Mouse (Mus musculus): ENCODE data around the gene Hexa. TPM values are rescaled to one million over a fixed set of nuclear protein-coding genes. Genes with fewer than 3 reads are reported as not detected.

Hexa gene
- 36.1 and 49.6 TPM in 2 replicates for polyA plus RNA-seq (2015; fragmentation: Nextera tagmentation; extraction: Ambion mirVana)

DNA sequence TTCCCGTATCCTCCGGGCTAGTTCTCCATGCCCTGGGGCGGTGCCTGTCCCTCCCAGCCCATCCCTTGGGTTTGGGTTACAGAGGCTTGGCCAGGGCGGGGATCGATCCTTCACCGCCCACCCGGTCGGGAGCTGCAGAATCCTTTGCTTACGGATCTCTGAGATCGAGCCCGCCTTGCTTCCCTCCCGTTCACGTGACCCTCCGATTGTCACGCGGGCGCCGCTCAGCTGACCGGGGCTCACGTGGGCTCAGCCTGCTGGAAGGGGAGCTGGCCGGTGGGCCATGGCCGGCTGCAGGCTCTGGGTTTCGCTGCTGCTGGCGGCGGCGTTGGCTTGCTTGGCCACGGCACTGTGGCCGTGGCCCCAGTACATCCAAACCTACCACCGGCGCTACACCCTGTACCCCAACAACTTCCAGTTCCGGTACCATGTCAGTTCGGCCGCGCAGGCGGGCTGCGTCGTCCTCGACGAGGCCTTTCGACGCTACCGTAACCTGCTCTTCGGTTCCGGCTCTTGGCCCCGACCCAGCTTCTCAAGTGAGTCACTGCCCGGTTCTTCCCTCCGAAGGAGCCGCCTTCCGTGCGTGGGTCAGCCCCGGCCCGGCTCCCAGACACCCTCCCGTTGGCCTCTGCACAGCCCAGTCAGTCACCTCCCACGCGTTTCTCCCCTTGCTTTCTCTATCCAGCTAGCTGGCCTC lies at the start of gene Hexa, which contains the start of gene Tmem202:
Gene Hexa (plus strand): TSS at position 100 of the 697 bp plus-strand sequence.
Gene Tmem202 (minus strand): TSS at position 407 of the 697 bp plus-strand sequence.

DNA sequence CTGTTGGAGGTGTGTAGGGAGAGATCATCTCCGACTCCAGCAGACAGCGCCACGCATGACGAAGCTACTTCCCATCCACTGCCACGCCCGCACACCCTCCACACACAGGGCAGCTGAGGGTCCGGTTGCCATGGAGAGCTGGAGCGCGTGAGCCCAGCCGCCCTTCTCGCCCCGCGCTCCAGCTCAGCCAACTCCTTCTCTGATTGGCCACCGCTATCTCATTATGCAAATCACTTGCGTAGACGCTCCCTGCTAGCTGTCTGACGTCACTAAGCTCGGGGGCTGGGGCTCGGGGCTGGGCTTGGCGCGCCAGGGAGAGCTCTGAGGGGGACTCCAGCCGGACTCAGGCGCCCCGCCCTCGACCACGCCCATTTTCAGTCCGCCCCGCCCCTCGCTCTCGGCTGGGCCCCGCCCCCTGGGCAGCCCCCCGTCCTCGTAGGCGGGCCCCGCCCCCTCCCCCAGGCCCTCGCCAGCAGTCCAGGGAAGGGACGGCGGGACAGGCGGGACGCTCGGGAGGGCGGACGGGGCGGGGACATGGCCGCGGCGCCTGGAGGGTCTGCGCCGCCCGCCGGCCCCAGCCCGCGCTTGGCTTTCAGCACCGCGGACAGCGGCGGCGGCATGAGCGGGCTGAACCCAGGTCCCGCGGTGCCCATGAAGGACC lies 38.6 kb downstream of the Hexa start, which contains the start of gene Celf6:
Gene Celf6 (plus strand): TSS at position 74 of the 661 bp plus-strand sequence.

Other genes with a start within 250 kb of the Hexa start
- 45.4 and 60.6 TPM in 2 replicates for gene Adpgk, start 248.0 kb upstream of the Hexa start, polyA plus RNA-seq (2015; fragmentation: Nextera tagmentation; extraction: Ambion mirVana)
- gene Bbs4, start 186.0 kb upstream of the Hexa start, polyA plus RNA-seq (2015; fragmentation: Nextera tagmentation; extraction: Ambion mirVana), result 3.8 and 5.2 TPM in 2 replicates
- gene Arih1, start 52.9 kb upstream of the Hexa start, polyA plus RNA-seq (2015; fragmentation: Nextera tagmentation; extraction: Ambion mirVana), result 8.3 TPM in 2 replicates
- gene Tmem202, start 307 bp downstream of the Hexa start, polyA plus RNA-seq (2015; fragmentation: Nextera tagmentation; extraction: Ambion mirVana), result 0.58 and 0.84 TPM in 2 replicates
- gene Celf6, start 38.4 kb downstream of the Hexa start, polyA plus RNA-seq (2015; fragmentation: Nextera tagmentation; extraction: Ambion mirVana), result 0.07 TPM in 1 of 2 replicates, not detected in the other
- 6.9 and 9.8 TPM in 2 replicates for gene Parp6, start 77.7 kb downstream of the Hexa start, polyA plus RNA-seq (2015; fragmentation: Nextera tagmentation; extraction: Ambion mirVana)
- gene Pkm, start 116.8 kb downstream of the Hexa start, polyA plus RNA-seq (2015; fragmentation: Nextera tagmentation; extraction: Ambion mirVana), result 194 and 254 TPM in 2 replicates
- 0.67 and 0.71 TPM in 2 replicates for gene Gramd2, start 140.6 kb downstream of the Hexa start, polyA plus RNA-seq (2015; fragmentation: Nextera tagmentation; extraction: Ambion mirVana)
- gene Senp8, start 211.2 kb downstream of the Hexa start, polyA plus RNA-seq (2015; fragmentation: Nextera tagmentation; extraction: Ambion mirVana), result 2.9 and 3.2 TPM in 2 replicates
- 5.5 and 7.1 TPM in 2 replicates for gene Myo9a, start 211.4 kb downstream of the Hexa start, polyA plus RNA-seq (2015; fragmentation: Nextera tagmentation; extraction: Ambion mirVana)